Mouse (Mus musculus) thymus, adult 2 months (tissue): ENCODE results near the gene Gbf1. TPM values are rescaled to one million over a fixed set of nuclear protein-coding genes. Genes with fewer than 3 reads are reported as not detected.
A peak's percentile ranks its signal among the peaks of the same experiment; 100 is the strongest.

ENCODE experiments used
- DNase-seq: peaks from one replicate; pipeline ENCODE4 v3.0.0; 2021
- H3K27ac ChIP-seq: fragments of 200-500 bp; 2 replicates; pipeline ENCODE4 v1.5.1; 2012; ENCODE audit warnings: low read length, control low read depth; ENCODE audit not compliant: control insufficient read depth, insufficient read depth
- H3K27me3 ChIP-seq: fragments of 200-500 bp; 2 replicates; pipeline ENCODE4 v1.6.1; 2012; ENCODE audit warnings: mild to moderate bottlenecking, low read length, moderate library complexity, mixed read lengths; ENCODE audit not compliant: control insufficient read depth, insufficient read depth
- H3K36me3 ChIP-seq: fragments of 200-500 bp; 2 replicates; pipeline ENCODE4 v1.6.1; 2012; ENCODE audit warnings: mild to moderate bottlenecking, low read length, moderate library complexity; ENCODE audit not compliant: control insufficient read depth, insufficient read depth
- H3K4me1 ChIP-seq: fragments of 200-500 bp; replicated peaks from 2 replicates; pipeline ENCODE4 v1.6.1; 2012; ENCODE audit warnings: low read length; ENCODE audit not compliant: control insufficient read depth, insufficient read depth
- H3K4me3 ChIP-seq: fragments of 200-500 bp; 2 replicates; pipeline ENCODE4 v1.5.1; 2012; ENCODE audit warnings: mild to moderate bottlenecking, low read length, control low read depth, moderate library complexity; ENCODE audit not compliant: control insufficient read depth, insufficient read depth
- CTCF ChIP-seq: fragments of 200-500 bp; IDR thresholded peaks from 2 replicates; pipeline ENCODE4 v1.5.1; 2012; ENCODE audit warnings: mild to moderate bottlenecking, control low read depth, low read length, moderate library complexity, borderline replicate concordance; ENCODE audit not compliant: control insufficient read depth, poor library complexity, insufficient read depth; ENCODE audit errors: extremely low read depth
- POLR2A ChIP-seq: fragments of 200-500 bp; IDR thresholded peaks from 2 replicates; pipeline ENCODE4 v1.6.1; 2012; ENCODE audit warnings: mild to moderate bottlenecking, low read length, control low read depth, moderate library complexity; ENCODE audit not compliant: control insufficient read depth, poor library complexity, insufficient read depth; ENCODE audit errors: extremely low read depth
- WGBS: fragments of 180-500 bp; shearing (Covaris S2); methylation state at CpG from one replicate; pipeline ENCODE4 v1.1.7; 2018; 5-methylcytosine and 5-hydroxymethylcytosine counted together
- polyA plus RNA-seq: library from polyadenylated mRNA; depleted of rRNA; stranded (reverse); fragments of >200 nt; gene quantifications from 2 replicates; pipeline ENCODE4 v1.2.3, GENCODE M21; 2012

Gbf1 gene
- polyA plus RNA-seq, 1 experiment = 113 TPM

DNA sequence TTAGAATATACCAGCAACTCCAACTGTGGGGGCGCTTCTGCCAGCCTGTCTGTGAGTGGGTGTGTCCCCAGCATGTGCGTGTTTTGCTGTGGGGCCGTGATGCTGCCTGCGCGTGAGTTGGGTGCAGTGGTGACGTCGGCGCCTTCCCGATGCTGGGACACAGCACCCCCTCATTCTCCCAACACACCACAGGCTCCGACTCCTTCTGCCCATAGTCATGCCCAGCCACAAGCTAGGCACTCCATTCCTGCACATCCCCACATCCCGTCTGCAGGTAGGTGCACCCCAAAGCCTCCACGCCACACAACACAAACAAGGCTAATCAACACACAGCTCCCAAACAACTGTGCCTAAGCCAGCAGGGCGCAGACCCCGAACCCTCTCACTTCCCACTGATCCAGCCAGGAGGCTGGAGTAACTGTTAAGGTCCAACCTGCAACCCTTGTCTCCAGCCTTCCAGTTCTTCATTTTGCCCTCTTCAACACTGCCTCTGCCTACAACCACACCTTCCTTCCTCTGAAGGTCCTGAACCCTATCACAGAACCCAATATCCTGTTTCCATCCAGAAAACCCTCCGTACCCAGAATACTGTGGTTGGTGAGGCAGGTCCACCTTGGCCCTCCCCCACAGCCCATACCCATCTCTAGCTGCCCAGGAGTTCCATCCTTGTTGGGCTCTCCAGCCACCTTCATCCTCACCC is 164.7 kb downstream of the Gbf1 start:
- Histone ChIP-seq H3K36me3 (no peaks in the 10 kb centered on the region), H3K4me1 (peaks cover 9% of the 10 kb centered on the region), H3K27ac (no peak overlapping the region), H3K27me3 (peaks cover 31% of the 10 kb centered on the region), H3K4me3 (no peak overlapping the region)
- TF ChIP-seq CTCF = no peak
- WGBS = 40% methylated on average over 15 of the region's 15 CpGs
- no peak for DNase-seq

DNA sequence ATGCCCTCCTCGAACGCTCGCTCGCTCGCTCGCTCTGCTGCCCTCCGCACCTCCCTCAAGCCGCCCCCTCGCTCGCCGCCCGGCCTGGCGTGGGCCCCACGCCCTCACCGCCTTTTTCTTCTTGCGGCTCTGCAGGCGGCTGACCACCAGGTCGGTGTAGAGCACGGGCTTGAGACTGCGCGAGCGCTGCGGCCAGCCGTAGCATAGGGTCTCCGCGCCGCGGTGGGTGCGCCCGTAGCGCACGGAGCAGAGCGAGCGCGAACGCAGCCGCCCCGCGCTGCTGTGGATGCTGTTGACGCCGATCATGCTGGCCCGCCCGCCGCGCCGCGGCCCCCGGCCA is 165.2 kb downstream of the Gbf1 start:
- H3K27ac ChIP-seq = no peak overlapping the region
- WGBS = 3% methylated on average over 48 of the region's 48 CpGs
- H3K4me1 ChIP-seq = peaks cover 9% of the 10 kb centered on the region
- no peak for DNase-seq
- no peaks in the 10 kb centered on the region for H3K36me3 ChIP-seq
- TF ChIP-seq CTCF (no peak), POLR2A (no peak)
- H3K4me3 ChIP-seq = no peak overlapping the region
- H3K27me3 ChIP-seq = peaks cover 31% of the 10 kb centered on the region

DNA sequence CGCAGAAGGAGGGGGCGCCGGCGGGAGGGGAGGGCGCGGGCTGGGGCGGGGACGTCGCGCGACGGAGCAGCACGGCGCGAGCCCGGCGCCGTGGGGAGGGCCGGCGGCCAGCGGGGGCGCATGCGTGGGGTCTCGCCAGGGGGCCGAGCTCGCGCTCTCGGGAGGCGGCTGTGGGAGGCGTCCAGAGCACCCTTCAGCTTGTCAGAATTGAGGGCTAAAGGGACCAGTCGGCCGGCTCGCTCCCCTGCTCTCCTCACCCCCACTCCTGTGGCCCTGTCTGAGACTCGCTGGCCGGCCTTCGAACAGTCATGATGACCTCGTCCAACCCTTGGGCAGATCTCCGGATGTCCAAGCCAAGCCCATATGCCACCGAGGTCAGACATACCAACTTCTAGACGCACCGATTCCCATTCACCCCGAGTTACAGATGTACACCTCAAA is 165.7 kb downstream of the Gbf1 start:
- no peak overlapping the region for H3K4me3 ChIP-seq
- TF ChIP-seq CTCF = no peak
- no peak for TF ChIP-seq POLR2A
- 3% methylated on average over 37 of the region's 42 CpGs for WGBS

DNA sequence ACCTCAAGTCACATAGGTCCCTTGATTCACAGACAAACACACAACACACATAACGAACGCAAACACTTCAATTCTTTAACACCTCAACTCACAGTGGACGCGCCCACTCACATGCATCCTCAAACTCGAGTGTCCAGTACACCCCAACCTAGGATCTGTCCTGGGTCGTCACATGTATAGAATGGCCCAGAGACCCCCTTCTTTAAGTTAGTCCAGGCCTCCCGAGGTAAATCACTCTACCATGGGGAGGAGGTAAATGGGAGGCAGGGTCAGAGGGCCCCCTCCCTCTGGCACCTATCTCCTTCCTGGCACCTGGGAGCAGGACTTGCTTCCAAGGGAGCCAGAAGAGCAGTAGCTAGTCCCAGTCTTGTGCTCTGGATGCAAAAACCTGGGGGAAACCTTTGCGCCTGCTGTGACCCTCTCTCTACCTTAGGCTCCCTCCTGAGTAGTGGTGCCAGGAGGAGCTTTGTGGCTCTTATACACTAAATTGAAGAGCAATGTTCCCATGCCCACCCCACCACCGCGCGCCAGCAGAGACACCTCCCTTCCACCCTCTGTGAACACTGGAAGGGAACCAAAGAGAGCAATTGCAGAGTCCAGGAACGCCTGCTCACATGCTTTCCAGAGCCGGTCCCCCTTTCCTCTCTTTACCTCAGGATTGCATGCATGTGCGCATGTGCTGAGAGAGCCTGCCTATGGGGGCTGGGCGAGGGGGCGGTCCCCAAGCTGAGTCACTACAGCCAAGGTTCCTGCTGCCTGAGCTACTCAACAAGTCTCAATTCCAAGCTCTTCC is 166.5 kb downstream of the Gbf1 start:
- H3K27me3 ChIP-seq = peaks cover 31% of the 10 kb centered on the region
- WGBS = 22% methylated on average over 16 of the region's 16 CpGs

More for the DNA sequence above, 165.7 kb downstream of the Gbf1 start:
- H3K4me1 ChIP-seq = peaks cover 9% of the 10 kb centered on the region
- no peaks in the 10 kb centered on the region for H3K36me3 ChIP-seq
- H3K27ac ChIP-seq = no peak overlapping the region
- no peak for DNase-seq
- H3K27me3 ChIP-seq = peaks cover 31% of the 10 kb centered on the region

DNA sequence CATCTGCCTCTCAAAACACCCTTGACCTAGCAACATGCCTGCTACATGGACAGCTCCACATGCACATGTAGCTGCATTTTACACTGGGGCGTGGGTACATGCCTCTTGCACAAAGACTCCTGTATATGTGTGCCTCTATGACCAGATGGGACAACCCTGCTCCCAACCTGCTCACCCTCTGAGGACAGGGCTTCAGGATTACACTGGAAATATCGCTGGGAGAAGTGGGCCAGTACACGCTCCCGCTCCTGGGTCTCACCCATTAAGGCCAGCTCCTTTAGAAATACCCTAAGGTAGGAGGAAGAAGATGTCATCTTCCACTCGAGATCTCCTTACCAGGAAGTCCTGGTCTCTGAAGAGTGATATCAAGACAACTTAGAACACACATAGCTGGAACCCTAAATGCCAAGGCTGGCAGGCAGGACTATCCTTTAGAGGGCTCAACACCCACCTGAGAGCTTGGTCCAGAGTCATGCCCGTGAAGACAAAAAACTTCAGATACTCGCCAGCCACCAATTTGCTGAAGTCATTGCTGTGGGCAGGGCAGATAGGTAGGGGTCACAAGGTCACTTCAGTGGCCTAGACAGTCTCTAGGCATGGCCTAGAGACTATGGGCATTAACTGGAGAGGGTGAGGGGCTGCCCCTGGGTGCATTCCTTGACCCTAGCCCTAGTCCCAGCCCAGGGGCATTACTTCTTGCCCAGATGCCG is 167.9 kb downstream of the Gbf1 start:
- Histone ChIP-seq H3K36me3 (no peaks in the 10 kb centered on the region), H3K27ac (no peak overlapping the region), H3K4me1 (peaks cover 9% of the 10 kb centered on the region), H3K27me3 (peaks cover 31% of the 10 kb centered on the region), H3K4me3 (no peak overlapping the region)
- TF ChIP-seq CTCF (no peak), POLR2A (no peak)
- WGBS = 73% methylated on average over 8 of the region's 8 CpGs
- DNase-seq = no peak

More for the DNA sequence above, 166.5 kb downstream of the Gbf1 start:
- TF ChIP-seq POLR2A (no peak), CTCF (no peak)
- H3K36me3 ChIP-seq = no peaks in the 10 kb centered on the region
- no peak for DNase-seq
- no peak overlapping the region for H3K4me3 ChIP-seq
- peaks cover 9% of the 10 kb centered on the region for H3K4me1 ChIP-seq
- H3K27ac ChIP-seq = no peak overlapping the region

DNA sequence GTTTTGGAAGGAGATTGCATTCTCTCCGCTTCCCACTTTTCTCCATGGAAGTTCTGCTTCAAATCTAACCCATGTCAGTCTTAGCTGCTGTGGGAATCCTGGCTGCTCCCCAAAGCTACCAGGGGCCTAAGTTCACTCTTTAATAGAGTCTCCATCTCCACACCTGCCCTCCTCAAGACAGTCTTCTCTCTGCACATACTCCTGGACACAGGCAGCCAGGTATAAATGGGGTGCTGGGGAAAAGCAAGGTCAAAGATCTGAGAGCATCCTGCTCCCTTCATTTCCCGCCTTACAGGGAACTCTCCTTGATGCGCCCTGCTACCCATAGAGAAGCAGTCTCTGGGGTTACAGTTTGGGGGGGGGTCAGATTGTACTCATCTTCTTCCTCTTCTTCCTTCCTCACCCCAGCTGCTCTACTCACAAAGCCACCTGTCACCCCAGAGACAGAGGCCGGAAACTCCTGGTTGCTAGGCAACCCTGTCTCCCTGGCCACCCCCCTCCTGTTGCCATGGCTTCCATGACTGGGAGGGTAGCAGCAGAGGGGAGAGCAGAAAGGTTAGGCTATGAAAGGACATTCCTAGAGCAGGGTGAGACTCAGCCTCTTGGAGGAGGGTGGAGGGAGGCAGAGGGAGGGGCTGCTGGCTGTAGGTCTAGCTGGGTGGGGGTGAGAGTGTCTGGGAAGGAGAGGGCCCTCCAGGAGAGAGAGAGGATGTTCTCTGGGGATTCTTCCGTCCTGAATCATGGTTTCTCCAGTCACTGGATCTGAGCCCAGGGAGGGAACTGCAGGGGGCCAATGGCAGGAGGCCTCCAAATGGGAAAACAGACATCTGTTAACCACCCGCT is 169.0 kb downstream of the Gbf1 start:
- no peak for TF ChIP-seq CTCF
- TF ChIP-seq POLR2A = no peak
- Histone ChIP-seq H3K4me1 (peaks cover 9% of the 10 kb centered on the region), H3K36me3 (no peaks in the 10 kb centered on the region), H3K27me3 (peaks cover 29% of the 10 kb centered on the region), H3K27ac (no peak overlapping the region), H3K4me3 (no peak overlapping the region)
- 22% methylated on average over 6 of the region's 6 CpGs for WGBS
- DNase-seq = peak; percentile 72
